In genomic region chr11:69058729-69059356, GRCm38 (mm10) we compare ENCODE assay signal across 8 mouse cellular contexts. TPM values are rescaled to one million over a fixed set of nuclear protein-coding genes. Genes with fewer than 3 reads are reported as not detected.
A peak's percentile ranks its signal among the peaks of the same experiment; 100 is the strongest.
DNase-seq lines count a peak whose midpoint lies in the region; ATAC-seq and TF ChIP-seq lines count a peak whose summit lies in the region.

No protein-coding gene starts in this region.

- peak overlapping the region; percentile 94 for H3K4me2 ChIP-seq in heart, embryonic 12.5 days
- peak overlapping the region; percentile 85 for H3K4me2 ChIP-seq in heart, embryonic 14.5 days (ENCODE audit: low read length)

- peaks cover 10% of the 10 kb centered on the region; the same call in 1 of the 2 replicates for H3K79me2 ChIP-seq in MEL (ENCODE audit: control insufficient read depth, insufficient read depth, low read length, poor library complexity)

- H3K4me3 ChIP-seq in heart, embryonic 12.5 days: peak overlapping the region; percentile 79
- H3K4me3 ChIP-seq in MEL (ENCODE audit: control insufficient read depth in 1 of 2, insufficient read depth in 1 of 2, low read depth in 2 of 2, low read length in 2 of 2): peak overlapping the region; percentile 67 to 88
- H3K4me3 ChIP-seq in heart, embryonic 14.5 days (ENCODE audit: control insufficient read depth in 1 of 2, insufficient read depth in 1 of 2, low read depth in 1 of 2, low read length in 2 of 2): peak overlapping the region; percentile 83 to 95
- peak overlapping the region; percentile 86 for H3K4me3 ChIP-seq in midbrain, embryonic 10.5 days

- TF ChIP-seq RAD21 in MEL (IDR thresholded peaks at IDR 0.05; ENCODE audit: low read depth, low read length): no peak

- H3K4me1 ChIP-seq in heart, embryonic 12.5 days (replicated peaks): peaks cover 18% of the 10 kb centered on the region
- peaks cover 0 to 7% of the 10 kb centered on the region in 2 experiments; a peak in 2 of 4 replicates for H3K4me1 ChIP-seq in MEL (ENCODE audit: control insufficient read depth in 1 of 2, insufficient read depth in 2 of 2, low read length in 2 of 2)
- H3K4me1 ChIP-seq in heart, embryonic 14.5 days (ENCODE audit: control insufficient read depth in 2 of 2, insufficient read depth in 2 of 2, low read length in 2 of 2): peaks cover 11 to 21% of the 10 kb centered on the region in 2 experiments
- peaks cover 36% of the 10 kb centered on the region for H3K4me1 ChIP-seq in midbrain, embryonic 10.5 days

- DNase-seq in heart, postnatal 25 days (ENCODE audit: low spot score): no peak
- DNase-seq in MEL (ENCODE audit: low read depth, low spot score): peak; percentile 57
- DNase-seq in midbrain, embryonic 10.5 days (ENCODE audit: low spot score): no peak
- no peak for DNase-seq in spleen, adult 18-20 months
- DNase-seq in layer of hippocampus, postnatal 25 days (ENCODE audit: extremely low spot score in 1 of 2, low spot score in 1 of 2): no peak
- DNase-seq in B cell, adult 2 months: no peak

- TF ChIP-seq POLR2A in MEL (IDR thresholded peaks at IDR 0.05; ENCODE audit: control insufficient read depth in 1 of 2, insufficient read depth in 1 of 2, low read depth in 1 of 2, low read length in 2 of 2, poor library complexity in 1 of 2): no peak

- ATAC-seq in heart, embryonic 12.5 days (ENCODE audit: insufficient number of reproducible peaks, low FRiP score): no peak
- no peak for ATAC-seq in heart, embryonic 14.5 days (ENCODE audit: insufficient number of reproducible peaks, insufficient read depth, low FRiP score, low read depth)

- no peaks in the 10 kb centered on the region for H3K9me3 ChIP-seq in heart, embryonic 12.5 days (replicated peaks)
- no peaks in the 10 kb centered on the region for H3K9me3 ChIP-seq in MEL (replicated peaks; ENCODE audit: insufficient read depth, low read length)
- H3K9me3 ChIP-seq in heart, embryonic 14.5 days (ENCODE audit: control insufficient read depth, low read length): no peaks in the 10 kb centered on the region
- no peaks in the 10 kb centered on the region for H3K9me3 ChIP-seq in midbrain, embryonic 10.5 days (replicated peaks)

- intact Hi-C loops in heart, postnatal 25 days (cut with DNase I): no loop called here

- WGBS in heart, embryonic 12.5 days: under 1% methylated on average over 19 of the region's 19 CpGs
- WGBS in heart, embryonic 14.5 days: 2% methylated on average over 19 of the region's 19 CpGs
- WGBS in midbrain, embryonic 10.5 days: 1% methylated on average over 19 of the region's 19 CpGs

- TF ChIP-seq CTCF in MEL (IDR thresholded peaks at IDR 0.05 in 2 of 3, conservative IDR thresholded peaks at IDR 0.05 in 1 of 3; ENCODE audit: control insufficient read depth in 1 of 3, insufficient read depth in 1 of 3, low read depth in 2 of 3, low read length in 3 of 3, poor library complexity in 1 of 3, severe bottlenecking in 1 of 3): no peak

- no peaks in the 10 kb centered on the region for H3K27me3 ChIP-seq in heart, embryonic 12.5 days (replicated peaks)
- H3K27me3 ChIP-seq in MEL (ENCODE audit: control insufficient read depth in 1 of 2, insufficient read depth in 2 of 2, low read length in 2 of 2): no peaks in the 10 kb centered on the region
- H3K27me3 ChIP-seq in heart, embryonic 14.5 days (ENCODE audit: control insufficient read depth, insufficient read depth, low read length): no peaks in the 10 kb centered on the region
- peaks cover 7% of the 10 kb centered on the region for H3K27me3 ChIP-seq in midbrain, embryonic 10.5 days (ENCODE audit: low read depth, poor library complexity, severe bottlenecking)

- H3K9ac ChIP-seq in heart, embryonic 12.5 days: peak overlapping the region; percentile 81
- H3K9ac ChIP-seq in MEL (ENCODE audit: control insufficient read depth, low read depth, low read length, poor library complexity, severe bottlenecking): peak overlapping the region; percentile 76
- peak overlapping the region; percentile 93 for H3K9ac ChIP-seq in heart, embryonic 14.5 days (ENCODE audit: low read length)

- H3K36me3 ChIP-seq in heart, embryonic 12.5 days: peaks cover 6% of the 10 kb centered on the region
- peaks cover 0 to 6% of the 10 kb centered on the region in 2 experiments; a peak in 2 of 4 replicates for H3K36me3 ChIP-seq in MEL (ENCODE audit: control insufficient read depth in 1 of 2, insufficient read depth in 2 of 2, low read length in 2 of 2)
- H3K36me3 ChIP-seq in heart, embryonic 14.5 days (ENCODE audit: control insufficient read depth, insufficient read depth, low read length): peaks cover 3% of the 10 kb centered on the region; the same call in 1 of the 2 replicates
- H3K36me3 ChIP-seq in midbrain, embryonic 10.5 days: peaks cover 10% of the 10 kb centered on the region

- no peak for TF ChIP-seq EP300 in MEL (IDR thresholded peaks at IDR 0.05; ENCODE audit: low read depth in 1 of 2, low read length in 2 of 2)

- peak overlapping the region; percentile 83 for H3K27ac ChIP-seq in heart, embryonic 12.5 days (ENCODE audit: poor library complexity, severe bottlenecking)
- H3K27ac ChIP-seq in MEL (ENCODE audit: control insufficient read depth, low read depth, low read length): peak overlapping the region; percentile 24; the same call in 1 of the 2 replicates
- peak overlapping the region; percentile 77 to 84 for H3K27ac ChIP-seq in heart, embryonic 14.5 days (replicated peaks in 1 of 2; ENCODE audit: control insufficient read depth in 1 of 2, insufficient read depth in 1 of 2, low read depth in 2 of 2, low read length in 2 of 2)
- peak overlapping the region; percentile 93 for H3K27ac ChIP-seq in midbrain, embryonic 10.5 days (replicated peaks)

TF ChIP-seq in MEL, 35 proteins besides CTCF, POLR2A, EP300 and RAD21 (continues in another document):
- no peak for TF ChIP-seq TBP (IDR thresholded peaks at IDR 0.05; ENCODE audit: low read depth, low read length)
- no peak; the same call in 1 of the 2 replicates for TF ChIP-seq MAZ (IDR thresholded peaks at IDR 0.05; ENCODE audit: low read depth, low read length)
- TF ChIP-seq RCOR1 (IDR thresholded peaks at IDR 0.05; ENCODE audit: low read depth, low read length): no peak
- TF ChIP-seq SIN3A (IDR thresholded peaks at IDR 0.05; ENCODE audit: low read length): no peak
- TF ChIP-seq ZC3H11A (IDR thresholded peaks at IDR 0.05; ENCODE audit: low read depth, low read length): no peak
- no peak for TF ChIP-seq CHD2 (IDR thresholded peaks at IDR 0.05; ENCODE audit: low read length)
- TF ChIP-seq JUND (IDR thresholded peaks at IDR 0.05; ENCODE audit: low read depth, low read length): no peak

RNA-seq across cellular contexts. Expression of gene Borcs6, which starts 0.7 kb away (rescaled TPM):
- polyA plus RNA-seq in heart, embryonic 12.5 days (2016; fragmentation: Nextera tagmentation; extraction: Ambion mirVana): 10.7 and 13.6 TPM in 2 replicates
- total RNA-seq in heart, postnatal 25 days (2021): 10 to 100 TPM; 14.4 to 16.4 TPM
- total RNA-seq in MEL (2012; rRNA removed): 9.2 and 10.2 TPM in 2 replicates
- polyA plus RNA-seq in MEL (2012; ENCODE audit: insufficient read depth in 1 of 2, insufficient read length in 2 of 2, low read depth in 1 of 2, low replicate concordance in 2 of 2, missing spikeins in 1 of 2): 1 to 10 TPM in 1 of 2 experiments, not detected in 1; 9.3 TPM
- polyA plus RNA-seq in heart, embryonic 14.5 days (2014; fragmentation: Nextera tagmentation; extraction: Ambion mirVana): 13.0 and 14.1 TPM in 2 replicates
- polyA plus RNA-seq in midbrain, embryonic 10.5 days (2016; fragmentation: Nextera tagmentation; extraction: Ambion mirVana): 6.9 and 8.7 TPM in 2 replicates
- 10 to 100 TPM; 27.4 to 31.4 TPM for total RNA-seq in layer of hippocampus, postnatal 25 days (2021)

RNA-seq across cellular contexts. Expression of gene Tmem107, which starts 11.8 kb away (rescaled TPM):
- 30.6 and 31.5 TPM in 2 replicates for polyA plus RNA-seq in heart, embryonic 12.5 days (2016; fragmentation: Nextera tagmentation; extraction: Ambion mirVana)
- 1 to 10 TPM; 4.4 to 9.8 TPM for total RNA-seq in heart, postnatal 25 days (2021)
- 44.8 and 47.0 TPM in 2 replicates for total RNA-seq in MEL (2012; rRNA removed)
- polyA plus RNA-seq in MEL (2012; ENCODE audit: insufficient read depth in 1 of 2, insufficient read length in 2 of 2, low read depth in 1 of 2, low replicate concordance in 2 of 2, missing spikeins in 1 of 2): 10 to 100 TPM in 1 of 2 experiments, not detected in 1; 79.5 TPM
- polyA plus RNA-seq in heart, embryonic 14.5 days (2014; fragmentation: Nextera tagmentation; extraction: Ambion mirVana): 33.5 and 34.4 TPM in 2 replicates
- 63.4 and 64.8 TPM in 2 replicates for polyA plus RNA-seq in midbrain, embryonic 10.5 days (2016; fragmentation: Nextera tagmentation; extraction: Ambion mirVana)
- 10 to 100 TPM; 21.1 to 21.6 TPM for total RNA-seq in layer of hippocampus, postnatal 25 days (2021)

RNA-seq across cellular contexts. Expression of gene Aurkb, which starts 13.4 kb away (rescaled TPM):
- 79.4 and 85.9 TPM in 2 replicates for polyA plus RNA-seq in heart, embryonic 12.5 days (2016; fragmentation: Nextera tagmentation; extraction: Ambion mirVana)
- 1 to 10 TPM in 1 of 2 experiments, under 1 TPM in 1; 0.62 to 1.2 TPM for total RNA-seq in heart, postnatal 25 days (2021)
- total RNA-seq in MEL (2012; rRNA removed): 120 and 124 TPM in 2 replicates
- 100 to 1,000 TPM; 159 to 170 TPM for polyA plus RNA-seq in MEL (2012; ENCODE audit: insufficient read depth in 1 of 2, insufficient read length in 2 of 2, low read depth in 1 of 2, low replicate concordance in 2 of 2, missing spikeins in 1 of 2)
- polyA plus RNA-seq in heart, embryonic 14.5 days (2014; fragmentation: Nextera tagmentation; extraction: Ambion mirVana): 61.7 and 64.8 TPM in 2 replicates
- polyA plus RNA-seq in midbrain, embryonic 10.5 days (2016; fragmentation: Nextera tagmentation; extraction: Ambion mirVana): 218 and 239 TPM in 2 replicates
- 1 to 10 TPM in 1 of 2 experiments, under 1 TPM in 1; 0.85 to 1.0 TPM for total RNA-seq in layer of hippocampus, postnatal 25 days (2021)

RNA-seq across cellular contexts. Expression of gene Vamp2, which starts 29.4 kb away (rescaled TPM):
- polyA plus RNA-seq in heart, embryonic 12.5 days (2016; fragmentation: Nextera tagmentation; extraction: Ambion mirVana): 97.2 and 100 TPM in 2 replicates
- total RNA-seq in heart, postnatal 25 days (2021): 10 to 100 TPM; 59.6 to 65.7 TPM
- total RNA-seq in MEL (2012; rRNA removed): 3.3 and 4.2 TPM in 2 replicates
- polyA plus RNA-seq in MEL (2012; ENCODE audit: insufficient read depth in 1 of 2, insufficient read length in 2 of 2, low read depth in 1 of 2, low replicate concordance in 2 of 2, missing spikeins in 1 of 2): 10 to 100 TPM in 1 of 2 experiments, not detected in 1; 28.9 TPM
- polyA plus RNA-seq in heart, embryonic 14.5 days (2014; fragmentation: Nextera tagmentation; extraction: Ambion mirVana): 81.5 and 93.9 TPM in 2 replicates
- polyA plus RNA-seq in midbrain, embryonic 10.5 days (2016; fragmentation: Nextera tagmentation; extraction: Ambion mirVana): 63.1 and 90.1 TPM in 2 replicates
- total RNA-seq in layer of hippocampus, postnatal 25 days (2021): 1,000 to 10,000 TPM in 1 of 2 experiments, 100 to 1,000 TPM in 1; 978 to 1,010 TPM

RNA-seq across cellular contexts. Expression of gene Per1, which starts 36.2 kb away (rescaled TPM):
- polyA plus RNA-seq in heart, embryonic 12.5 days (2016; fragmentation: Nextera tagmentation; extraction: Ambion mirVana): 9.4 and 9.8 TPM in 2 replicates
- total RNA-seq in heart, postnatal 25 days (2021): 10 to 100 TPM; 32.3 to 61.0 TPM
- 4.5 and 5.6 TPM in 2 replicates for total RNA-seq in MEL (2012; rRNA removed)
- 10 to 100 TPM in 1 of 2 experiments, not detected in 1; 34.9 TPM for polyA plus RNA-seq in MEL (2012; ENCODE audit: insufficient read depth in 1 of 2, insufficient read length in 2 of 2, low read depth in 1 of 2, low replicate concordance in 2 of 2, missing spikeins in 1 of 2)
- polyA plus RNA-seq in heart, embryonic 14.5 days (2014; fragmentation: Nextera tagmentation; extraction: Ambion mirVana): 16.0 and 17.8 TPM in 2 replicates
- polyA plus RNA-seq in midbrain, embryonic 10.5 days (2016; fragmentation: Nextera tagmentation; extraction: Ambion mirVana): 6.8 and 7.6 TPM in 2 replicates
- total RNA-seq in layer of hippocampus, postnatal 25 days (2021): 10 to 100 TPM; 70.1 to 89.0 TPM

Comparison
In these comparisons a context has a peak if more than half of its experiments do, and no peak if none do; other contexts are left out.
1. H3K27ac ChIP-seq: peak in every context shown above with its lines; median percentile 93 in midbrain, embryonic 10.5 days; 83 in heart, embryonic 12.5 days; 80 in heart, embryonic 14.5 days; 24 in MEL.